Mouse (Mus musculus): ENCODE data around the gene Ykt6. TPM values are rescaled to one million over a fixed set of nuclear protein-coding genes. Genes with fewer than 3 reads are reported as not detected.
"Not testable (repeated sequence)": the region's sequence is repeated elsewhere in the genome, so short reads cannot be mapped to it uniquely, and the experiment has no call there.

Ykt6 gene
- polyA plus RNA-seq, 2 experiments, result 9.6 to 18.7 TPM

GRCm38 (mm10) chr11:6010751-6011482, 55.4 kb downstream of the Ykt6 start:
- not testable (repeated sequence) for H3K4me1 ChIP-seq (replicated peaks; ENCODE audit: control insufficient read depth in 2 of 2, insufficient read depth in 2 of 2, low read length in 1 of 2); H3K4me2 ChIP-seq (ENCODE audit: low read depth); ATAC-seq (ENCODE audit: insufficient read depth); H3K4me3 ChIP-seq (ENCODE audit: insufficient read depth in 1 of 2, low read depth in 2 of 2, low read length in 2 of 2); H3K27me3 ChIP-seq (ENCODE audit: control insufficient read depth, insufficient read depth, low read length); H3K9ac ChIP-seq (replicated peaks); DNase-seq (ENCODE audit: low read depth in 3 of 3, low spot score in 3 of 3); H3K9me3 ChIP-seq (ENCODE audit: control insufficient read depth, low read length); H3K27ac ChIP-seq; H3K36me3 ChIP-seq (replicated peaks; ENCODE audit: control insufficient read depth, insufficient read depth, low read depth)
- WGBS (ENCODE audit: insufficient replicate concordance), result 73% methylated on average over 3 of the region's 18 CpGs

- ATAC-seq (ENCODE audit: insufficient read depth) (no peak), DNase-seq (ENCODE audit: low read depth in 3 of 3, low spot score in 3 of 3) (no peak)
- Histone ChIP-seq H3K36me3 (replicated peaks; ENCODE audit: control insufficient read depth, insufficient read depth, low read depth) (no peaks in the 10 kb centered on the region), H3K4me3 (ENCODE audit: insufficient read depth in 1 of 2, low read depth in 2 of 2, low read length in 2 of 2) (no peak overlapping the region), H3K9ac (replicated peaks) (no peak overlapping the region), H3K27ac (no peak overlapping the region), H3K9me3 (ENCODE audit: control insufficient read depth, low read length) (no peaks in the 10 kb centered on the region), H3K4me2 (ENCODE audit: low read depth) (no peak overlapping the region), H3K4me1 (replicated peaks; ENCODE audit: control insufficient read depth in 2 of 2, insufficient read depth in 2 of 2, low read length in 1 of 2) (no peaks in the 10 kb centered on the region), H3K27me3 (ENCODE audit: control insufficient read depth, insufficient read depth, low read length) (peaks cover 2% of the 10 kb centered on the region; the same call in 1 of the 2 replicates)
- TF ChIP-seq EP300 (IDR thresholded peaks at IDR 0.05; ENCODE audit: low read depth), result no peak
- TF ChIP-seq CTCF (IDR thresholded peaks at IDR 0.05; ENCODE audit: low read depth), result no peak
- 68% methylated on average over 3 of the region's 3 CpGs for WGBS (ENCODE audit: insufficient replicate concordance)
Measured at GRCm38 (mm10) chr11:6011879-6012278, 56.4 kb downstream of the Ykt6 start.

- Histone ChIP-seq H3K4me1 (replicated peaks; ENCODE audit: control insufficient read depth in 2 of 2, insufficient read depth in 2 of 2, low read length in 1 of 2) (no peaks in the 10 kb centered on the region), H3K4me3 (ENCODE audit: insufficient read depth in 1 of 2, low read depth in 2 of 2, low read length in 2 of 2) (no peak overlapping the region), H3K9me3 (ENCODE audit: control insufficient read depth, low read length) (no peaks in the 10 kb centered on the region), H3K27me3 (ENCODE audit: control insufficient read depth, insufficient read depth, low read length) (no peaks in the 10 kb centered on the region), H3K36me3 (replicated peaks; ENCODE audit: control insufficient read depth, insufficient read depth, low read depth) (no peaks in the 10 kb centered on the region), H3K27ac (no peak overlapping the region), H3K9ac (replicated peaks) (no peak overlapping the region), H3K4me2 (ENCODE audit: low read depth) (no peak overlapping the region)
- TF ChIP-seq EP300 (IDR thresholded peaks at IDR 0.05; ENCODE audit: low read depth) (no peak), CTCF (IDR thresholded peaks at IDR 0.05; ENCODE audit: low read depth) (0 out of 2 replicates have a peak, but pooled peaks have one; percentile 6)
- DNase-seq (ENCODE audit: low read depth in 3 of 3, low spot score in 3 of 3) (no peak), ATAC-seq (ENCODE audit: insufficient read depth) (no peak)
- 39% methylated on average over 2 of the region's 2 CpGs for WGBS (ENCODE audit: insufficient replicate concordance)
Measured at GRCm38 (mm10) chr11:6013359-6013758, 57.9 kb downstream of the Ykt6 start.

GRCm38 (mm10) chr11:6015011-6015431, 59.5 kb downstream of the Ykt6 start:
- 58% methylated on average over 6 of the region's 6 CpGs for WGBS (ENCODE audit: insufficient replicate concordance)
- no peaks in the 10 kb centered on the region for H3K36me3 ChIP-seq (replicated peaks; ENCODE audit: control insufficient read depth, insufficient read depth, low read depth)
- TF ChIP-seq CTCF (IDR thresholded peaks at IDR 0.05; ENCODE audit: low read depth), result no peak
- TF ChIP-seq EP300 (IDR thresholded peaks at IDR 0.05; ENCODE audit: low read depth), result no peak
- no peaks in the 10 kb centered on the region for H3K27me3 ChIP-seq (ENCODE audit: control insufficient read depth, insufficient read depth, low read length)
- no peaks in the 10 kb centered on the region for H3K4me1 ChIP-seq (replicated peaks; ENCODE audit: control insufficient read depth in 2 of 2, insufficient read depth in 2 of 2, low read length in 1 of 2)
- H3K9me3 ChIP-seq (ENCODE audit: control insufficient read depth, low read length), result no peaks in the 10 kb centered on the region
- no peak for DNase-seq (ENCODE audit: low read depth in 3 of 3, low spot score in 3 of 3)
- no peak overlapping the region for H3K4me3 ChIP-seq (ENCODE audit: insufficient read depth in 1 of 2, low read depth in 2 of 2, low read length in 2 of 2)
- no peak overlapping the region for H3K27ac ChIP-seq
- no peak overlapping the region for H3K4me2 ChIP-seq (ENCODE audit: low read depth)
- no peak overlapping the region for H3K9ac ChIP-seq (replicated peaks)
- no peak for ATAC-seq (ENCODE audit: insufficient read depth)

- H3K4me1 ChIP-seq (replicated peaks; ENCODE audit: control insufficient read depth in 2 of 2, insufficient read depth in 2 of 2, low read length in 1 of 2), result no peaks in the 10 kb centered on the region
- TF ChIP-seq CTCF (IDR thresholded peaks at IDR 0.05; ENCODE audit: low read depth) (no peak), EP300 (IDR thresholded peaks at IDR 0.05; ENCODE audit: low read depth) (no peak)
- H3K27ac ChIP-seq, result no peak overlapping the region
- no peak overlapping the region for H3K4me2 ChIP-seq (ENCODE audit: low read depth)
- H3K36me3 ChIP-seq (replicated peaks; ENCODE audit: control insufficient read depth, insufficient read depth, low read depth), result no peaks in the 10 kb centered on the region
- H3K27me3 ChIP-seq (ENCODE audit: control insufficient read depth, insufficient read depth, low read length), result no peaks in the 10 kb centered on the region
- no peak overlapping the region for H3K9ac ChIP-seq (replicated peaks)
- no peak overlapping the region for H3K4me3 ChIP-seq (ENCODE audit: insufficient read depth in 1 of 2, low read depth in 2 of 2, low read length in 2 of 2)
- DNase-seq (ENCODE audit: low read depth in 3 of 3, low spot score in 3 of 3) (no peak), ATAC-seq (ENCODE audit: insufficient read depth) (no peak)
- no peaks in the 10 kb centered on the region for H3K9me3 ChIP-seq (ENCODE audit: control insufficient read depth, low read length)
- WGBS (ENCODE audit: insufficient replicate concordance), result 0% methylated on average over 3 of the region's 3 CpGs
Measured at GRCm38 (mm10) chr11:6016368-6016767, 60.9 kb downstream of the Ykt6 start.
